Mouse (Mus musculus) spleen, adult 2 months (tissue): ENCODE data around the gene Anxa5.

Experiments used
- CTCF ChIP-seq: fragments of 200-500 bp; IDR thresholded peaks from 2 replicates; pipeline ENCODE4 v1.5.1; 2011; ENCODE audit warnings: mild to moderate bottlenecking, inconsistent platforms; ENCODE audit not compliant: insufficient read depth, insufficient read length, insufficient replicate concordance; ENCODE audit errors: extremely low read depth
- POLR2A ChIP-seq: fragments of 200-500 bp; IDR thresholded peaks from 2 replicates; pipeline ENCODE4 v1.6.1; 2011; ENCODE audit warnings: low read depth, low read length, inconsistent platforms

DNA sequence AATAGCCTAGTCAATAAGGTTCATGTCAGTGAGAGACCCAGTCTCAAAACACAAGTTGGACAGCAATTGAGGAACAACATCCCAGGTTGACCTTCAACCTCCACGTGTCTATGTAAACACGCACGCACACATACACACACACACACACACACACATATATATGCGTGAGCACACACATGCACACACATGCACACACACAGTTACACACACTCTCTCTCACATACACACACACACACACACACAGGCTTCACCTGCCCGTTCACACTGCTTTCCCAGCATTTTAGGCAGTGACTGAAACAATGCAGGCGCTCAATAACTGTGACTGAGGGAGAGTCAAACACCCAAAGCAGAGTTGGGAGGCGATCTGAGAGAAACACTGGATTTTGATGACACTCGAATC, 29.6 kb upstream of the Anxa5 start:
- TF ChIP-seq CTCF, result no peak
- no peak for TF ChIP-seq POLR2A
